Mouse (Mus musculus) right cerebral cortex, adult 2 months (tissue): ENCODE measurements around the gene Yaf2.
A peak's percentile ranks its signal among the peaks of the same experiment; 100 is the strongest.

Experiments used
- DNase-seq, 2 experiments: peaks; one replicate each; pipeline ENCODE4 v3.0.0; 2021 to 2022; ENCODE audit warnings: low spot score in 2 of 2

Gene Yaf2

GRCm38 (mm10) chr15:93285244-93285643, 51.5 kb downstream of the Yaf2 start:
- no peak for DNase-seq

- DNase-seq = no peak
These were observed 52.4 kb downstream of the Yaf2 start for GRCm38 (mm10) chr15:93284326-93284725.

- DNase-seq = no peak
These were observed 53.4 kb downstream of the Yaf2 start for GRCm38 (mm10) chr15:93283349-93283748.

- no peak for DNase-seq
These were observed 60.5 kb downstream of the Yaf2 start for GRCm38 (mm10) chr15:93276276-93276675.

GRCm38 (mm10) chr15:93275623-93276022, 61.1 kb downstream of the Yaf2 start:
- DNase-seq = no peak

GRCm38 (mm10) chr15:93274679-93275583, 61.8 kb downstream of the Yaf2 start, which contains the start of gene Gxylt1:
TSS of gene Gxylt1 (minus strand) at chr15:93275179.
- peak; percentile 98 to 99 for DNase-seq

- DNase-seq = no peak
These were observed 62.7 kb downstream of the Yaf2 start for GRCm38 (mm10) chr15:93273788-93274678.

- no peak for DNase-seq
These were observed 63.8 kb downstream of the Yaf2 start for GRCm38 (mm10) chr15:93272948-93273347.

- no peak for DNase-seq
These were observed 66.4 kb downstream of the Yaf2 start for GRCm38 (mm10) chr15:93270289-93270855.

- DNase-seq = no peak
These were observed 67.2 kb downstream of the Yaf2 start for GRCm38 (mm10) chr15:93269572-93269971.

- DNase-seq = no peak
These were observed 68.7 kb downstream of the Yaf2 start for GRCm38 (mm10) chr15:93268001-93268400.

- no peak for DNase-seq
These were observed 69.3 kb downstream of the Yaf2 start for GRCm38 (mm10) chr15:93267479-93267878.

- DNase-seq = no peak
These were observed 70.4 kb downstream of the Yaf2 start for GRCm38 (mm10) chr15:93266361-93266760.

GRCm38 (mm10) chr15:93265728-93266127, 71.0 kb downstream of the Yaf2 start:
- peak; percentile 82 for DNase-seq

GRCm38 (mm10) chr15:93265231-93265630, 71.5 kb downstream of the Yaf2 start:
- no peak for DNase-seq

GRCm38 (mm10) chr15:93264221-93264620, 72.5 kb downstream of the Yaf2 start:
- no peak for DNase-seq

- no peak for DNase-seq
These were observed 73.2 kb downstream of the Yaf2 start for GRCm38 (mm10) chr15:93263566-93263965.

- DNase-seq = no peak
These were observed 73.9 kb downstream of the Yaf2 start for GRCm38 (mm10) chr15:93262818-93263217.

GRCm38 (mm10) chr15:93262274-93262673, 74.5 kb downstream of the Yaf2 start:
- no peak for DNase-seq

- no peak for DNase-seq
These were observed 76.8 kb downstream of the Yaf2 start for GRCm38 (mm10) chr15:93259933-93260332.

- no peak for DNase-seq
These were observed 81.4 kb downstream of the Yaf2 start for GRCm38 (mm10) chr15:93255295-93255694.

- no peak for DNase-seq
These were observed 83.6 kb downstream of the Yaf2 start for GRCm38 (mm10) chr15:93253172-93253571.
